Mouse (Mus musculus) midbrain, embryonic 10.5 days (tissue): ENCODE measurements around the gene Stk16. TPM values are rescaled to one million over a fixed set of nuclear protein-coding genes. Genes with fewer than 3 reads are reported as not detected.
A peak's percentile ranks its signal among the peaks of the same experiment; 100 is the strongest.

ENCODE experiments used
- DNase-seq: peaks from one replicate; pipeline ENCODE4 v3.0.0-alpha.2; 2017; ENCODE audit warnings: low spot score
- H3K27ac ChIP-seq: fragments of 300-500 bp; sonication (generic); replicated peaks from 2 replicates; pipeline ENCODE4 v1.5.1; 2016; ENCODE audit warnings: mild to moderate bottlenecking
- H3K27me3 ChIP-seq: fragments of 300-500 bp; sonication (generic); 2 replicates; pipeline ENCODE4 v1.6.1; 2016; ENCODE audit warnings: low read depth, mild to moderate bottlenecking; ENCODE audit not compliant: poor library complexity, severe bottlenecking
- H3K36me3 ChIP-seq: fragments of 300-500 bp; sonication (generic); 2 replicates; pipeline ENCODE4 v1.6.1; 2016; ENCODE audit warnings: mild to moderate bottlenecking, moderate library complexity
- H3K4me1 ChIP-seq: fragments of 300-500 bp; sonication (generic); 2 replicates; pipeline ENCODE4 v1.6.1; 2016
- H3K4me3 ChIP-seq: fragments of 300-500 bp; sonication (generic); 2 replicates; pipeline ENCODE4 v1.5.1; 2016; ENCODE audit warnings: mild to moderate bottlenecking, moderate library complexity
- H3K9me3 ChIP-seq: fragments of 300-500 bp; sonication (generic); replicated peaks from 2 replicates; pipeline ENCODE4 v1.6.1; 2016; ENCODE audit warnings: mild to moderate bottlenecking
- WGBS: fragments of 180-500 bp; shearing (Covaris S2); methylation state at CpG from one replicate; pipeline ENCODE4 v1.1.7; 2016; 5-methylcytosine and 5-hydroxymethylcytosine counted together
- polyA plus RNA-seq: library from polyadenylated mRNA; unstranded; fragments of >200 nt; fragmentation: Nextera tagmentation; extraction: Ambion mirVana; gene quantifications from 2 replicates; pipeline ENCODE4 v1.2.1, GENCODE M21; 2016

Gene Stk16
- polyA plus RNA-seq, 1 experiment from 2014 or later, result 142 TPM

GRCm38 (mm10) chr1:75216797-75217585, 6.4 kb downstream of the Stk16 start:
- H3K27ac ChIP-seq, result no peak overlapping the region
- peaks cover 68% of the 10 kb centered on the region for H3K27me3 ChIP-seq
- peaks cover 41% of the 10 kb centered on the region for H3K36me3 ChIP-seq
- 82% methylated on average over 13 of the region's 13 CpGs for WGBS
- no peaks in the 10 kb centered on the region for H3K9me3 ChIP-seq
- H3K4me1 ChIP-seq, result peaks cover 34% of the 10 kb centered on the region
- H3K4me3 ChIP-seq, result no peak overlapping the region
- no peak for DNase-seq

- 7% methylated on average over 6 of the region's 6 CpGs for WGBS
- peak overlapping the region; percentile 66 for H3K4me3 ChIP-seq
- no peak for DNase-seq
- peaks cover 76% of the 10 kb centered on the region for H3K27me3 ChIP-seq
- peaks cover 32% of the 10 kb centered on the region for H3K36me3 ChIP-seq
- H3K9me3 ChIP-seq, result no peaks in the 10 kb centered on the region
- H3K4me1 ChIP-seq, result peaks cover 25% of the 10 kb centered on the region
- H3K27ac ChIP-seq, result no peak overlapping the region
Measured at GRCm38 (mm10) chr1:75217893-75218226, 7.2 kb downstream of the Stk16 start.

- Histone ChIP-seq H3K27me3 (peaks cover 79% of the 10 kb centered on the region), H3K27ac (0 out of 2 replicates have a peak overlapping the region, but pooled peaks have one; percentile 17), H3K9me3 (no peaks in the 10 kb centered on the region), H3K4me1 (peaks cover 22% of the 10 kb centered on the region), H3K4me3 (peak overlapping the region; percentile 66), H3K36me3 (peaks cover 27% of the 10 kb centered on the region)
- DNase-seq, result peak; percentile 32
- WGBS, result 1% methylated on average over 38 of the region's 38 CpGs
Measured at GRCm38 (mm10) chr1:75218227-75219001, 7.8 kb downstream of the Stk16 start.

- Histone ChIP-seq H3K9me3 (no peaks in the 10 kb centered on the region), H3K4me3 (peak overlapping the region; percentile 66), H3K27me3 (peaks cover 79% of the 10 kb centered on the region), H3K36me3 (peaks cover 20% of the 10 kb centered on the region), H3K27ac (0 out of 2 replicates have a peak overlapping the region, but pooled peaks have one; percentile 9), H3K4me1 (peaks cover 22% of the 10 kb centered on the region)
- 0% methylated on average over 24 of the region's 24 CpGs for WGBS
- DNase-seq, result peak; percentile 64
Measured at GRCm38 (mm10) chr1:75219078-75219477, 8.4 kb downstream of the Stk16 start.

- Histone ChIP-seq H3K9me3 (no peaks in the 10 kb centered on the region), H3K4me3 (peak within 1 kb of the TSS; percentile 66), H3K27ac (0 out of 2 replicates have a peak within 1 kb of the TSS, but pooled peaks have one; percentile 17), H3K36me3 (peaks cover 15% of the 10 kb centered on the region), H3K4me1 (peaks cover 22% of the 10 kb centered on the region), H3K27me3 (peaks cover 79% of the 10 kb centered on the region)
- 2% methylated on average over 34 of the region's 34 CpGs for WGBS
- DNase-seq, result peak; percentile 56
Measured at GRCm38 (mm10) chr1:75219531-75219930, 8.9 kb downstream of the Stk16 start, which contains the start of gene Tuba4a. Gene Tuba4a (minus strand): TSS chr1:75219865.

- no peak overlapping the region for H3K4me3 ChIP-seq
- peaks cover 22% of the 10 kb centered on the region for H3K4me1 ChIP-seq
- no peak overlapping the region for H3K27ac ChIP-seq
- no peaks in the 10 kb centered on the region for H3K9me3 ChIP-seq
- H3K36me3 ChIP-seq, result no peaks in the 10 kb centered on the region
- DNase-seq, result no peak
- peaks cover 65% of the 10 kb centered on the region for H3K27me3 ChIP-seq
- 77% methylated on average over 3 of the region's 3 CpGs for WGBS
Measured at GRCm38 (mm10) chr1:75221538-75221937, 10.9 kb downstream of the Stk16 start.

- 85% methylated on average over 6 of the region's 6 CpGs for WGBS
Measured at GRCm38 (mm10) chr1:75222926-75223325, 12.3 kb downstream of the Stk16 start.

GRCm38 (mm10) chr1:75223532-75223931, 12.9 kb downstream of the Stk16 start:
- Histone ChIP-seq H3K9me3 (no peaks in the 10 kb centered on the region), H3K27ac (no peak overlapping the region), H3K27me3 (peaks cover 45% of the 10 kb centered on the region), H3K36me3 (no peaks in the 10 kb centered on the region), H3K4me1 (peaks cover 15% of the 10 kb centered on the region), H3K4me3 (no peak overlapping the region)
- DNase-seq, result no peak
- WGBS, result 75% methylated on average over 6 of the region's 6 CpGs

More at GRCm38 (mm10) chr1:75222926-75223325, 12.3 kb downstream of the Stk16 start:
- Histone ChIP-seq H3K27ac (no peak overlapping the region), H3K36me3 (no peaks in the 10 kb centered on the region), H3K9me3 (no peaks in the 10 kb centered on the region), H3K4me1 (peaks cover 21% of the 10 kb centered on the region), H3K4me3 (no peak overlapping the region), H3K27me3 (peaks cover 52% of the 10 kb centered on the region)
- no peak for DNase-seq

- H3K4me3 ChIP-seq, result no peak overlapping the region
- peaks cover 30% of the 10 kb centered on the region for H3K27me3 ChIP-seq
- WGBS, result 71% methylated on average over 3 of the region's 3 CpGs
- DNase-seq, result no peak
- no peaks in the 10 kb centered on the region for H3K9me3 ChIP-seq
- no peaks in the 10 kb centered on the region for H3K4me1 ChIP-seq
- no peak overlapping the region for H3K27ac ChIP-seq
- no peaks in the 10 kb centered on the region for H3K36me3 ChIP-seq
Measured at GRCm38 (mm10) chr1:75225473-75225872, 14.8 kb downstream of the Stk16 start.

GRCm38 (mm10) chr1:75226138-75226537, 15.5 kb downstream of the Stk16 start:
- 75% methylated on average over 2 of the region's 2 CpGs for WGBS
- peaks cover 24% of the 10 kb centered on the region for H3K27me3 ChIP-seq
- no peaks in the 10 kb centered on the region for H3K4me1 ChIP-seq
- H3K9me3 ChIP-seq, result no peaks in the 10 kb centered on the region
- DNase-seq, result no peak
- H3K27ac ChIP-seq, result no peak overlapping the region
- no peaks in the 10 kb centered on the region for H3K36me3 ChIP-seq
- no peak overlapping the region for H3K4me3 ChIP-seq

- Histone ChIP-seq H3K4me3 (no peak overlapping the region), H3K27ac (no peak overlapping the region), H3K4me1 (no peaks in the 10 kb centered on the region), H3K27me3 (peaks cover 13% of the 10 kb centered on the region), H3K9me3 (no peaks in the 10 kb centered on the region), H3K36me3 (no peaks in the 10 kb centered on the region)
- 80% methylated on average over 1 of the region's 1 CpGs for WGBS
- no peak for DNase-seq
Measured at GRCm38 (mm10) chr1:75227653-75228052, 17.0 kb downstream of the Stk16 start.

- peaks cover 13% of the 10 kb centered on the region; the same call in 1 of the 2 replicates for H3K27me3 ChIP-seq
- H3K9me3 ChIP-seq, result no peaks in the 10 kb centered on the region
- DNase-seq, result no peak
- no peaks in the 10 kb centered on the region for H3K36me3 ChIP-seq
- WGBS, result 78% methylated on average over 4 of the region's 4 CpGs
- no peak overlapping the region for H3K4me3 ChIP-seq
- H3K27ac ChIP-seq, result no peak overlapping the region
- H3K4me1 ChIP-seq, result no peaks in the 10 kb centered on the region
Measured at GRCm38 (mm10) chr1:75229158-75229557, 18.5 kb downstream of the Stk16 start.
